Mouse (Mus musculus): ENCODE measurements around the gene Pltp.
"Not testable (repeated sequence)": the region's sequence is repeated elsewhere in the genome, so short reads cannot be mapped to it uniquely, and the experiment has no call there.

Gene Pltp

GRCm38 (mm10) chr2:164879228-164879567, 21.7 kb upstream of the Pltp start, which contains the start of gene Pcif1:
Gene Pcif1, plus strand, starts transcription at chr2:164879304.
- DNase-seq (ENCODE audit: extremely low read depth, low read depth) = peak; percentile 41

GRCm38 (mm10) chr2:164878509-164879227, 21.2 kb upstream of the Pltp start:
- DNase-seq (ENCODE audit: extremely low read depth, low read depth) = peak; percentile 73

- not testable (repeated sequence) for DNase-seq (ENCODE audit: extremely low read depth, low read depth)
Measured at GRCm38 (mm10) chr2:164877376-164878215, 20.1 kb upstream of the Pltp start.

- DNase-seq (ENCODE audit: extremely low read depth, low read depth) = not testable (repeated sequence)
Measured at GRCm38 (mm10) chr2:164875648-164876047, 18.1 kb upstream of the Pltp start.

- peak; percentile 39 for DNase-seq (ENCODE audit: extremely low read depth, low read depth)
Measured at GRCm38 (mm10) chr2:164874239-164874769, 16.8 kb upstream of the Pltp start.

- DNase-seq (ENCODE audit: extremely low read depth, low read depth) = no peak
Measured at GRCm38 (mm10) chr2:164873621-164874020, 16.1 kb upstream of the Pltp start.

GRCm38 (mm10) chr2:164871602-164872303, 14.2 kb upstream of the Pltp start:
- no peak for DNase-seq (ENCODE audit: extremely low read depth, low read depth)

GRCm38 (mm10) chr2:164868491-164868890, 11.0 kb upstream of the Pltp start:
- no peak for DNase-seq (ENCODE audit: extremely low read depth, low read depth)

GRCm38 (mm10) chr2:164867566-164867965, 10.1 kb upstream of the Pltp start:
- no peak for DNase-seq (ENCODE audit: extremely low read depth, low read depth)

GRCm38 (mm10) chr2:164866741-164867551, 9.4 kb upstream of the Pltp start:
- no peak for DNase-seq (ENCODE audit: extremely low read depth, low read depth)

- no peak for DNase-seq (ENCODE audit: extremely low read depth, low read depth)
Measured at GRCm38 (mm10) chr2:164864593-164864992, 7.1 kb upstream of the Pltp start.

- DNase-seq (ENCODE audit: extremely low read depth, low read depth) = not testable (repeated sequence)
Measured at GRCm38 (mm10) chr2:164863411-164863810, 5.9 kb upstream of the Pltp start.

GRCm38 (mm10) chr2:164862179-164862861, 4.8 kb upstream of the Pltp start:
- peak; percentile 78 for DNase-seq (ENCODE audit: extremely low read depth, low read depth)

- DNase-seq (ENCODE audit: extremely low read depth, low read depth) = no peak
Measured at GRCm38 (mm10) chr2:164861094-164861493, 3.6 kb upstream of the Pltp start.

- no peak for DNase-seq (ENCODE audit: extremely low read depth, low read depth)
Measured at GRCm38 (mm10) chr2:164859640-164860432, 2.3 kb upstream of the Pltp start.

- DNase-seq (ENCODE audit: extremely low read depth, low read depth) = no peak
Measured at GRCm38 (mm10) chr2:164859155-164859554, 1.6 kb upstream of the Pltp start.

- no peak for DNase-seq (ENCODE audit: extremely low read depth, low read depth)
Measured at GRCm38 (mm10) chr2:164857842-164858553, 487 bp upstream of the Pltp start.

- no peak for DNase-seq (ENCODE audit: extremely low read depth, low read depth)
Measured at GRCm38 (mm10) chr2:164856309-164857100, 1.0 kb downstream of the Pltp start.
